Comparison of ENCODE assay signal across 8 mouse cellular contexts in the genomic region with DNA sequence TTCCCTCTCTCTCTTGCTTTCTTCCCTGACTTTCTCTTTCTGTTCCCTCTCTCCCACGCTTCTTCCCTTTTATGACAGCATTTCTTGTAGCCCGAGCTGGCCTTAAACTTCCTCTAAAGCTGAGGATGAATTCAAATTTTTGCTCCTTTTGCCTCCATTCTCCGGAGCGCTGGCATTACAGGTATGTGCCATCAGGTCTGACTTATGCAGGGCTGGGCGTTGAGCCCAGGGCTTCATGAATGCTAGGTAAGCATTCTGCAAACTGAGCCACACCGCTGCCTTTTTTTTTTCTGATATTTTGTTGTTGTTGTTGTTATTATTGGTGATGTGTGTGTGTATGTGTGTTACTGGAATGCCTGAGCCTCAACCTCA. TPM values are rescaled to one million over a fixed set of nuclear protein-coding genes. Genes with fewer than 3 reads are reported as not detected.
DNase-seq lines count a peak whose midpoint lies in the region; ATAC-seq and TF ChIP-seq lines count a peak whose summit lies in the region.

No protein-coding gene starts in this region.

- peaks cover 8 to 35% of the 10 kb centered on the region in 2 experiments for H3K4me1 ChIP-seq in CH12.LX (ENCODE audit: control insufficient read depth in 1 of 2, insufficient read depth in 2 of 2)
- peaks cover 20% of the 10 kb centered on the region for H3K4me1 ChIP-seq in forebrain, embryonic 16.5 days (replicated peaks; ENCODE audit: control insufficient read depth, insufficient read depth, low read length)
- H3K4me1 ChIP-seq in liver, embryonic 16.5 days (ENCODE audit: control insufficient read depth, low read depth, low read length), result peaks cover 37% of the 10 kb centered on the region

- TF ChIP-seq RAD21 in CH12.LX (IDR thresholded peaks at IDR 0.05; ENCODE audit: low read depth, low read length), result no peak

- peak overlapping the region; percentile 88 for H3K9ac ChIP-seq in CH12.LX (ENCODE audit: insufficient read depth, low read depth)
- H3K9ac ChIP-seq in forebrain, embryonic 16.5 days (replicated peaks; ENCODE audit: low read depth, low read length), result peak overlapping the region; percentile 89
- H3K9ac ChIP-seq in liver, embryonic 16.5 days (ENCODE audit: low read depth, low read length), result peak overlapping the region; percentile 90

- no peak for TF ChIP-seq EP300 in CH12.LX (IDR thresholded peaks at IDR 0.05; ENCODE audit: low read length)

- H3K79me2 ChIP-seq in CH12.LX (replicated peaks; ENCODE audit: control insufficient read depth, extremely low read depth, insufficient read depth, poor library complexity, severe bottlenecking), result peaks cover 11% of the 10 kb centered on the region; the same call in 1 of the 2 replicates

- dilution Hi-C loops in CH12.LX (cut with MboI; ENCODE audit: extremely low pct_ligation_motif_present, extremely low pct_unique_long_range_greater_than_20kb, low sequenced_read_pairs), result no loop called here

- no peak for TF ChIP-seq CTCF in CH12.LX (conservative IDR thresholded peaks at IDR 0.05 in 1 of 2, IDR thresholded peaks at IDR 0.05 in 1 of 2; ENCODE audit: low read depth in 2 of 2, low read length in 2 of 2)

- no peaks in the 10 kb centered on the region for H3K27me3 ChIP-seq in CH12.LX (replicated peaks)
- H3K27me3 ChIP-seq in forebrain, embryonic 16.5 days (replicated peaks; ENCODE audit: control insufficient read depth, insufficient read depth, low read length), result no peaks in the 10 kb centered on the region
- no peaks in the 10 kb centered on the region for H3K27me3 ChIP-seq in liver, embryonic 16.5 days (ENCODE audit: control insufficient read depth, insufficient read depth, low read depth, low read length)

- H3K36me3 ChIP-seq in CH12.LX (replicated peaks in 1 of 2; ENCODE audit: control insufficient read depth in 1 of 2, insufficient read depth in 1 of 2, low read length in 1 of 2), result peaks cover 38 to 65% of the 10 kb centered on the region in 2 experiments
- H3K36me3 ChIP-seq in forebrain, embryonic 16.5 days (ENCODE audit: control insufficient read depth, insufficient read depth), result peaks cover 11% of the 10 kb centered on the region
- H3K36me3 ChIP-seq in liver, embryonic 16.5 days (ENCODE audit: control insufficient read depth, insufficient read depth), result peaks cover 5% of the 10 kb centered on the region

- WGBS in forebrain, embryonic 16.5 days, result 8% methylated on average over 6 of the region's 6 CpGs
- WGBS in liver, embryonic 16.5 days (ENCODE audit: insufficient replicate concordance), result 10% methylated on average over 6 of the region's 6 CpGs

- H3K9me3 ChIP-seq in CH12.LX (replicated peaks; ENCODE audit: low read length), result no peaks in the 10 kb centered on the region
- no peaks in the 10 kb centered on the region for H3K9me3 ChIP-seq in forebrain, embryonic 16.5 days (ENCODE audit: control insufficient read depth, low read length)
- no peaks in the 10 kb centered on the region for H3K9me3 ChIP-seq in liver, embryonic 16.5 days (replicated peaks; ENCODE audit: control insufficient read depth, low read length)

- TF ChIP-seq POLR2A in CH12.LX (IDR thresholded peaks at IDR 0.05; ENCODE audit: low read depth, low read length), result no peak

- 0 out of 2 replicates have a peak, but pooled peaks have one; percentile 4 for ATAC-seq in forebrain, embryonic 16.5 days
- ATAC-seq in liver, embryonic 16.5 days (ENCODE audit: low read depth), result no peak

- peak overlapping the region; percentile 89 for H3K4me2 ChIP-seq in CH12.LX (ENCODE audit: insufficient read depth, low read depth, poor library complexity, severe bottlenecking)
- peak overlapping the region; percentile 57 for H3K4me2 ChIP-seq in forebrain, embryonic 16.5 days (ENCODE audit: low read length)
- H3K4me2 ChIP-seq in liver, embryonic 16.5 days (ENCODE audit: low read depth, low read length), result peak overlapping the region; percentile 94

- no peak overlapping the region for H3K27ac ChIP-seq in CH12.LX (ENCODE audit: insufficient read depth, low read depth)
- peak overlapping the region; percentile 79 for H3K27ac ChIP-seq in forebrain, embryonic 16.5 days (ENCODE audit: low read length)
- peak overlapping the region; percentile 76 for H3K27ac ChIP-seq in liver, embryonic 16.5 days (ENCODE audit: low read length)

- H3K4me3 ChIP-seq in CH12.LX (replicated peaks in 1 of 3; ENCODE audit: low read depth in 2 of 3, low read length in 2 of 3, poor library complexity in 1 of 3), result peak overlapping the region; percentile 73 to 85 (median 80)
- H3K4me3 ChIP-seq in forebrain, embryonic 16.5 days (replicated peaks; ENCODE audit: low read length), result peak overlapping the region; percentile 82
- peak overlapping the region; percentile 90 for H3K4me3 ChIP-seq in liver, embryonic 16.5 days (ENCODE audit: low read depth, low read length)

- in situ Hi-C loops in CH12.LX (cut with MboI; ENCODE audit: low pct_ligation_motif_present, low pct_unique_long_range_greater_than_20kb, low sequenced_read_pairs), result no loop called here

- peak; percentile 20 to 34 for DNase-seq in cerebellum, postnatal 25 days
- no peak for DNase-seq in cerebellum, adult 11-12 months
- DNase-seq in CH12.LX (ENCODE audit: extremely low read depth), result no peak
- no peak for DNase-seq in layer of hippocampus, postnatal 14 days (ENCODE audit: low spot score in 2 of 2)
- no peak for DNase-seq in kidney, postnatal 25 days
- no peak for DNase-seq in adrenal gland, adult (ENCODE audit: inconsistent age in 2 of 2, low spot score in 1 of 2)

TF ChIP-seq in CH12.LX, 34 proteins besides CTCF, POLR2A, EP300 and RAD21:
- TF ChIP-seq ZMIZ1 (IDR thresholded peaks at IDR 0.05; ENCODE audit: low read depth, low read length), result no peak
- 0 out of 2 replicates have a peak, but pooled peaks have one; percentile 19 for TF ChIP-seq MAFK (IDR thresholded peaks at IDR 0.05; ENCODE audit: insufficient replicate concordance, low read length)

RNA-seq across cellular contexts. Expression of gene BC037034, which starts 0.4 kb away (rescaled TPM):
- 11.2 and 15.9 TPM in 2 replicates for total RNA-seq in CH12.LX (2012; rRNA removed)
- total RNA-seq in CH12.LX (2014; rRNA removed), result 4.4 and 4.5 TPM in 2 replicates
- polyA plus RNA-seq in CH12.LX (2012; ENCODE audit: insufficient read length, low read depth), result 15.4 and 15.6 TPM in 2 replicates
- 11.1 and 14.0 TPM in 2 replicates for polyA plus RNA-seq in forebrain, embryonic 16.5 days (2015; fragmentation: Nextera tagmentation; extraction: Ambion mirVana)
- 2.1 and 3.1 TPM in 2 replicates for polyA plus RNA-seq in liver, embryonic 16.5 days (2015; fragmentation: Nextera tagmentation; extraction: Ambion mirVana)
- 10 to 100 TPM; 72.5 to 79.9 TPM for total RNA-seq in layer of hippocampus, postnatal 14 days (2021)

RNA-seq across cellular contexts. Expression of gene Gal3st4, which starts 8.4 kb away (rescaled TPM):
- 0.21 and 0.25 TPM in 2 replicates for total RNA-seq in CH12.LX (2012; rRNA removed)
- total RNA-seq in CH12.LX (2014; rRNA removed), result not detected in 2 replicates
- polyA plus RNA-seq in CH12.LX (2012; ENCODE audit: insufficient read length, low read depth), result not detected in 2 replicates
- polyA plus RNA-seq in forebrain, embryonic 16.5 days (2015; fragmentation: Nextera tagmentation; extraction: Ambion mirVana), result 1.6 and 2.4 TPM in 2 replicates
- polyA plus RNA-seq in liver, embryonic 16.5 days (2015; fragmentation: Nextera tagmentation; extraction: Ambion mirVana), result 0.22 TPM in 1 of 2 replicates, not detected in the other
- total RNA-seq in layer of hippocampus, postnatal 14 days (2021), result 1 to 10 TPM; 2.3 to 4.0 TPM

RNA-seq across cellular contexts. Expression of gene Lamtor4, which starts 8.9 kb away (rescaled TPM):
- total RNA-seq in CH12.LX (2012; rRNA removed), result 42.0 and 44.0 TPM in 2 replicates
- total RNA-seq in CH12.LX (2014; rRNA removed), result 40.1 and 40.3 TPM in 2 replicates
- polyA plus RNA-seq in CH12.LX (2012; ENCODE audit: insufficient read length, low read depth), result 24.5 and 35.5 TPM in 2 replicates
- polyA plus RNA-seq in forebrain, embryonic 16.5 days (2015; fragmentation: Nextera tagmentation; extraction: Ambion mirVana), result 71.3 and 87.4 TPM in 2 replicates
- polyA plus RNA-seq in liver, embryonic 16.5 days (2015; fragmentation: Nextera tagmentation; extraction: Ambion mirVana), result 30.9 and 31.7 TPM in 2 replicates
- total RNA-seq in layer of hippocampus, postnatal 14 days (2021), result 10 to 100 TPM; 64.5 to 66.6 TPM

RNA-seq across cellular contexts. Expression of gene Gm43720, which starts 15.6 kb away (rescaled TPM):
- total RNA-seq in CH12.LX (2012; rRNA removed) (not detected in 2 replicates), CH12.LX (2014; rRNA removed) (not detected in 2 replicates)
- polyA plus RNA-seq in CH12.LX (2012; ENCODE audit: insufficient read length, low read depth), result not detected in 2 replicates
- 0.10 TPM in 1 of 2 replicates, not detected in the other for polyA plus RNA-seq in forebrain, embryonic 16.5 days (2015; fragmentation: Nextera tagmentation; extraction: Ambion mirVana)
- not detected in 2 replicates for polyA plus RNA-seq in liver, embryonic 16.5 days (2015; fragmentation: Nextera tagmentation; extraction: Ambion mirVana)
- under 1 TPM in 1 of 2 experiments, not detected in 1; 0.07 TPM for total RNA-seq in layer of hippocampus, postnatal 14 days (2021)

RNA-seq across cellular contexts. Expression of gene Gpc2, which starts 15.6 kb away (rescaled TPM):
- total RNA-seq in CH12.LX (2012; rRNA removed) (not detected in 2 replicates), CH12.LX (2014; rRNA removed) (not detected in 2 replicates)
- not detected in 2 replicates for polyA plus RNA-seq in CH12.LX (2012; ENCODE audit: insufficient read length, low read depth)
- polyA plus RNA-seq in forebrain, embryonic 16.5 days (2015; fragmentation: Nextera tagmentation; extraction: Ambion mirVana), result 212 and 245 TPM in 2 replicates
- polyA plus RNA-seq in liver, embryonic 16.5 days (2015; fragmentation: Nextera tagmentation; extraction: Ambion mirVana), result 0.51 and 0.74 TPM in 2 replicates
- total RNA-seq in layer of hippocampus, postnatal 14 days (2021), result 1 to 10 TPM; 6.7 to 8.2 TPM

Comparison
In these comparisons a context has a peak if more than half of its experiments do, and no peak if none do; other contexts are left out.
1. DNase-seq: peak in cerebellum, postnatal 25 days (2 of 2); none in cerebellum, adult 11-12 months (single experiment), CH12.LX (single experiment), layer of hippocampus, postnatal 14 days (0 of 2), kidney, postnatal 25 days (0 of 2) and adrenal gland, adult (0 of 2).
2. Peak in every context shown above with its lines, with median percentiles within 50 percentile points of each other: H3K4me2 ChIP-seq, H3K4me3 ChIP-seq and H3K9ac ChIP-seq.